Mouse (Mus musculus): ENCODE results near the gene Srgap3.

DNA sequence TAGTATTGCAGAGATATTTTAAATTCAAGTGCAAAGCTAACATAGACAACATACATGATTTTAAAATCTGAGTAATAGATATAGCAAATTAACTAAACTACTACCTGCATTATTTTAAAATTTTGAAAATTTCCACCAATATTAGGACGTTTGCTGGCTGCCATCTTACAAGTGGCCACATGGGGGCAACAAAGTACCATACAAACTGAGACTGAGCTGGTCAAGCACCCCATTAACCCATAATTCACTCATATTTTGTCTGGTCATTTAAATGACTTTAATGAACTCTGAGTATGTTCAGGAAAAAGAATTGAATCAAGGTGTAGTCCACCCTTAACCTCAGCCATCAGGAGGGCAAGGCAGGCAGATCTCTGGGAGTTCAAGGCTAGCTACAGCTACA, 246.7 kb downstream of the Srgap3 start:
- TF ChIP-seq POLR2A (IDR thresholded peaks at IDR 0.05; ENCODE audit: extremely low read depth, insufficient read depth, low read length) (no peak), CTCF (IDR thresholded peaks at IDR 0.05; ENCODE audit: extremely low read depth, insufficient read depth, low read length) (peak; percentile 85)
